Comparison of ENCODE assay signal across 4 mouse cellular contexts in the genomic region with DNA sequence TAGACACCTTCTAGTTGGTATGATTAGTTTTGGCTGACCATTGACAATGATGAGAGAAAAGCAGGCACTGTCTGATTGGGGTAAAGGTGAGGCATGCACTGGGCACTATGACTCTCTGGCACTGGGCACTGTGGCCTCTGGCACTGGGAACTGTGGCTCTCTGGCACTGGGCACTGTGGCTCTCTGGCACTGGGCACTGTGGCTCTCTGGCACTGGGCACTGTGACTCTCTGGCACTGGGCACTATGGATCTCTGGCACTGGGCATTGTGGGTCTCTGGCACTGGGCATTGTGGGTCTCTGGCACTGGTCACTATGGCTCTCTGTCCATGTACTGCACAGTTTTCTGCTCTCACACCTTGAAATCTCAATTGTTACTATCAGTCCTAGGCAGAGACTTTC.
"Had no signal": no experiment of that assay in that cellular context is flagged by ENCODE, and none has a peak within 500 bp of the region (broad histone marks: within the 10 kb centered on the region; RNA-seq: fewer than 3 reads in every experiment).

No protein-coding gene starts in this region.

- DNase-seq: kidney, postnatal 25 days; layer of hippocampus, adult 9-11 months; lung, adult 18-20 months; thymus, postnatal 4 days had no signal
